ENCODE assay signal across 19 mouse cellular contexts in genomic region chr6:45113613-45114012, GRCm38 (mm10). TPM values are rescaled to one million over a fixed set of nuclear protein-coding genes. Genes with fewer than 3 reads are reported as not detected.
"Had no signal": no experiment of that assay in that cellular context is flagged by ENCODE, and none has a peak within 500 bp of the region (broad histone marks: within the 10 kb centered on the region; RNA-seq: fewer than 3 reads in every experiment).

No protein-coding gene starts in this region.

- ATAC-seq: liver, postnatal 0 days; lung, postnatal 0 days; midbrain, embryonic 13.5 days; midbrain, embryonic 15.5 days had no signal

- H3K27me3 ChIP-seq: lung, embryonic 15.5 days; megakaryocyte, embryonic 14.5 days; midbrain, embryonic 13.5 days; midbrain, embryonic 15.5 days; neural tube, embryonic 12.5 days; stomach, embryonic 15.5 days had no signal

- H3K4me1 ChIP-seq: lung, embryonic 15.5 days; megakaryocyte, embryonic 14.5 days; midbrain, embryonic 13.5 days; midbrain, embryonic 15.5 days; neural tube, embryonic 12.5 days; stomach, embryonic 15.5 days had no signal

- H3K4me3 ChIP-seq: lung, embryonic 15.5 days; megakaryocyte, embryonic 14.5 days; midbrain, embryonic 13.5 days; midbrain, embryonic 15.5 days; neural tube, embryonic 12.5 days; stomach, embryonic 15.5 days had no signal

- H3K36me3 ChIP-seq: lung, embryonic 15.5 days; midbrain, embryonic 13.5 days; midbrain, embryonic 15.5 days; neural tube, embryonic 12.5 days; stomach, embryonic 15.5 days had no signal

- H3K27ac ChIP-seq: lung, embryonic 15.5 days; macrophage; midbrain, embryonic 13.5 days; midbrain, embryonic 15.5 days; neural tube, embryonic 12.5 days; stomach, embryonic 15.5 days; stomach, postnatal 0 days had no signal

- H3K9me3 ChIP-seq: lung, embryonic 15.5 days; megakaryocyte, embryonic 14.5 days; midbrain, embryonic 13.5 days; midbrain, embryonic 15.5 days; neural tube, embryonic 12.5 days; stomach, embryonic 15.5 days had no signal

- DNase-seq: liver, postnatal 0 days; lung, adult 2 months; lung, postnatal 14 days; lung, postnatal 36 days; right cerebral cortex, postnatal 14 days; thymus, adult 18-20 months; thymus, postnatal 14 days; thymus, postnatal 36 days had no signal

- H3K4me2 ChIP-seq: lung, embryonic 15.5 days; midbrain, embryonic 11.5 days; midbrain, embryonic 13.5 days; midbrain, embryonic 15.5 days; neural tube, embryonic 12.5 days; stomach, embryonic 15.5 days had no signal

- H3K9ac ChIP-seq: liver, postnatal 0 days; lung, embryonic 15.5 days; midbrain, embryonic 13.5 days; midbrain, embryonic 15.5 days; neural tube, embryonic 12.5 days; stomach, embryonic 15.5 days had no signal

RNA-seq across cellular contexts. Expression of gene Cntnap2, which starts 54.5 kb away (rescaled TPM):
- polyA plus RNA-seq: liver, postnatal 0 days; lung, adult 2 months; macrophage; spleen, adult 2 months had no signal
